Mouse (Mus musculus) liver, postnatal 0 days (tissue): ENCODE measurements around the gene Klhdc4.
A peak's percentile ranks its signal among the peaks of the same experiment; 100 is the strongest.

Source experiments
- CTCF ChIP-seq: sonication (generic); IDR thresholded peaks from 2 replicates; pipeline ENCODE4 v1.5.1; 2016; ENCODE audit warnings: antibody characterized with exemption, low read depth
- EP300 ChIP-seq: IDR thresholded peaks from 2 replicates; pipeline ENCODE4 v1.6.1; 2016; ENCODE audit warnings: antibody characterized with exemption, low read depth, mild to moderate bottlenecking

- 0 out of 2 replicates have a peak, but pooled peaks have one; percentile 9 for TF ChIP-seq CTCF
- TF ChIP-seq EP300, result no peak
Measured at GRCm38 (mm10) chr8:121871833-121872440, 42.6 kb upstream of the Klhdc4 start.
